Comparison of ENCODE assay signal across 9 mouse cellular contexts in genomic region chr17:80683821-80684576, GRCm38 (mm10). TPM values are rescaled to one million over a fixed set of nuclear protein-coding genes. Genes with fewer than 3 reads are reported as not detected.
DNase-seq lines count a peak whose midpoint lies in the region; ATAC-seq and TF ChIP-seq lines count a peak whose summit lies in the region.
"Had no signal": no experiment of that assay in that cellular context is flagged by ENCODE, and none has a peak within 500 bp of the region (broad histone marks: within the 10 kb centered on the region; RNA-seq: fewer than 3 reads in every experiment).

No protein-coding gene starts in this region.

- H3K36me3 ChIP-seq in midbrain, embryonic 11.5 days (ENCODE audit: control insufficient read depth, insufficient read depth, low read length) = no peaks in the 10 kb centered on the region
- 0 out of 2 replicates have a peak, but pooled peaks cover 4% of the 10 kb centered on the region for H3K36me3 ChIP-seq in midbrain, embryonic 10.5 days
- H3K36me3 ChIP-seq in hindbrain, postnatal 0 days (ENCODE audit: insufficient read depth, low read length) = no peaks in the 10 kb centered on the region

- peak; percentile 90 for DNase-seq in midbrain, embryonic 11.5 days (ENCODE audit: low spot score, missing footprints)
- no peak for DNase-seq in midbrain, embryonic 10.5 days (ENCODE audit: low spot score)
- DNase-seq in cerebellum, postnatal 36 days = peak; percentile 35 to 54
- DNase-seq in hindbrain, postnatal 0 days (ENCODE audit: low spot score) = peak; percentile 72
- DNase-seq in lung, adult 2 months = no peak
- DNase-seq in yolk sac, embryonic 10.5 days (ENCODE audit: low spot score) = peak; percentile 74
- DNase-seq in gastrocnemius, postnatal 4 days (ENCODE audit: low spot score in 2 of 2) = no peak
- no peak for DNase-seq in frontal cortex, postnatal 36 days (ENCODE audit: low spot score in 2 of 2)

- peak; percentile 70 for ATAC-seq in midbrain, embryonic 11.5 days (ENCODE audit: low FRiP score)
- ATAC-seq in hindbrain, postnatal 0 days = peak; percentile 77

- H3K9ac ChIP-seq in midbrain, embryonic 11.5 days (ENCODE audit: low read length) = no peak overlapping the region
- H3K9ac ChIP-seq in hindbrain, postnatal 0 days (replicated peaks; ENCODE audit: low read length) = no peak overlapping the region

- no peak for TF ChIP-seq POLR2A in lung, adult 2 months (IDR thresholded peaks at IDR 0.05; ENCODE audit: borderline replicate concordance, extremely low read depth, low read depth, low read length)

- H3K27ac ChIP-seq in midbrain, embryonic 11.5 days (ENCODE audit: low read depth, low read length) = no peak overlapping the region
- no peak overlapping the region for H3K27ac ChIP-seq in midbrain, embryonic 10.5 days (replicated peaks)
- H3K27ac ChIP-seq in hindbrain, postnatal 0 days = peak overlapping the region; percentile 48; the same call in 1 of the 2 replicates

- no peak overlapping the region for H3K4me2 ChIP-seq in midbrain, embryonic 11.5 days
- no peak overlapping the region for H3K4me2 ChIP-seq in hindbrain, postnatal 0 days (ENCODE audit: low read depth, low read length)

- WGBS in midbrain, embryonic 11.5 days = 47% methylated on average over 6 of the region's 6 CpGs
- 52% methylated on average over 6 of the region's 6 CpGs for WGBS in midbrain, embryonic 10.5 days
- 53% methylated on average over 6 of the region's 6 CpGs for WGBS in hindbrain, postnatal 0 days
- WGBS in lung, adult 2 months = 28% methylated on average over 6 of the region's 6 CpGs

- no peaks in the 10 kb centered on the region for H3K9me3 ChIP-seq in midbrain, embryonic 11.5 days (ENCODE audit: control insufficient read depth, low read length)
- no peaks in the 10 kb centered on the region for H3K9me3 ChIP-seq in midbrain, embryonic 10.5 days (replicated peaks)
- H3K9me3 ChIP-seq in hindbrain, postnatal 0 days (ENCODE audit: low read length) = no peaks in the 10 kb centered on the region

- no peaks in the 10 kb centered on the region for H3K27me3 ChIP-seq in midbrain, embryonic 11.5 days (ENCODE audit: control insufficient read depth, insufficient read depth, low read length)
- H3K27me3 ChIP-seq in midbrain, embryonic 10.5 days (ENCODE audit: low read depth, poor library complexity, severe bottlenecking) = no peaks in the 10 kb centered on the region
- no peaks in the 10 kb centered on the region for H3K27me3 ChIP-seq in hindbrain, postnatal 0 days (ENCODE audit: insufficient read depth, low read length)

- TF ChIP-seq CTCF in hindbrain, postnatal 0 days (IDR thresholded peaks at IDR 0.05; ENCODE audit: low read depth) = peak; percentile 58
- peak; percentile 41 for TF ChIP-seq CTCF in lung, adult 2 months (IDR thresholded peaks at IDR 0.05; ENCODE audit: insufficient read depth, low read length)

- peaks cover 4% of the 10 kb centered on the region; the same call in 1 of the 2 replicates for H3K4me1 ChIP-seq in midbrain, embryonic 11.5 days (ENCODE audit: control insufficient read depth, insufficient read depth, low read length)
- peaks cover 16% of the 10 kb centered on the region for H3K4me1 ChIP-seq in midbrain, embryonic 10.5 days
- no peaks in the 10 kb centered on the region for H3K4me1 ChIP-seq in hindbrain, postnatal 0 days (ENCODE audit: insufficient read depth, low read length)
- H3K4me1 ChIP-seq in lung, adult 2 months (ENCODE audit: control insufficient read depth, insufficient read depth, low read length) = peaks cover 16% of the 10 kb centered on the region

- no peak overlapping the region for H3K4me3 ChIP-seq in midbrain, embryonic 11.5 days (ENCODE audit: low read depth, low read length)
- H3K4me3 ChIP-seq in midbrain, embryonic 10.5 days = no peak overlapping the region
- H3K4me3 ChIP-seq in hindbrain, postnatal 0 days (ENCODE audit: low read length) = no peak overlapping the region
- H3K4me3 ChIP-seq in lung, adult 2 months (replicated peaks; ENCODE audit: extremely low read depth, low read depth, low read length) = no peak overlapping the region
- H3K4me3 ChIP-seq: erythroblast, embryonic 14.5 days had no signal

RNA-seq across cellular contexts. Expression of gene Map4k3, which starts 44.3 kb away (rescaled TPM):
- polyA plus RNA-seq in midbrain, embryonic 11.5 days (2014; fragmentation: Nextera tagmentation; extraction: Ambion mirVana) = 28.2 and 29.9 TPM in 2 replicates
- 14.1 and 17.6 TPM in 2 replicates for polyA plus RNA-seq in midbrain, embryonic 10.5 days (2016; fragmentation: Nextera tagmentation; extraction: Ambion mirVana)
- total RNA-seq in hindbrain, postnatal 0 days (2014; rRNA removed) = 46.5 and 51.0 TPM in 2 replicates
- polyA plus RNA-seq in hindbrain, postnatal 0 days (2015; fragmentation: Nextera tagmentation; extraction: Ambion mirVana) = 17.7 and 18.1 TPM in 2 replicates
- polyA plus RNA-seq in lung, adult 2 months (2012; rRNA removed) = 38.0 and 49.1 TPM in 2 replicates
- total RNA-seq in gastrocnemius, postnatal 4 days (2021) = 10 to 100 TPM; 32.7 to 38.2 TPM
- polyA plus RNA-seq: erythroblast, embryonic 14.5 days had no signal

Comparison
In these comparisons a context has a peak if more than half of its experiments do, and no peak if none do; other contexts are left out.
1. DNase-seq: peak in midbrain, embryonic 11.5 days (single experiment), cerebellum, postnatal 36 days (2 of 2), hindbrain, postnatal 0 days (single experiment) and yolk sac, embryonic 10.5 days (single experiment); none in midbrain, embryonic 10.5 days (single experiment), lung, adult 2 months (single experiment), gastrocnemius, postnatal 4 days (0 of 2) and frontal cortex, postnatal 36 days (0 of 2).